Mouse (Mus musculus): Measurements from ENCODE around the gene Rnf213.

The Rnf213 gene

DNA sequence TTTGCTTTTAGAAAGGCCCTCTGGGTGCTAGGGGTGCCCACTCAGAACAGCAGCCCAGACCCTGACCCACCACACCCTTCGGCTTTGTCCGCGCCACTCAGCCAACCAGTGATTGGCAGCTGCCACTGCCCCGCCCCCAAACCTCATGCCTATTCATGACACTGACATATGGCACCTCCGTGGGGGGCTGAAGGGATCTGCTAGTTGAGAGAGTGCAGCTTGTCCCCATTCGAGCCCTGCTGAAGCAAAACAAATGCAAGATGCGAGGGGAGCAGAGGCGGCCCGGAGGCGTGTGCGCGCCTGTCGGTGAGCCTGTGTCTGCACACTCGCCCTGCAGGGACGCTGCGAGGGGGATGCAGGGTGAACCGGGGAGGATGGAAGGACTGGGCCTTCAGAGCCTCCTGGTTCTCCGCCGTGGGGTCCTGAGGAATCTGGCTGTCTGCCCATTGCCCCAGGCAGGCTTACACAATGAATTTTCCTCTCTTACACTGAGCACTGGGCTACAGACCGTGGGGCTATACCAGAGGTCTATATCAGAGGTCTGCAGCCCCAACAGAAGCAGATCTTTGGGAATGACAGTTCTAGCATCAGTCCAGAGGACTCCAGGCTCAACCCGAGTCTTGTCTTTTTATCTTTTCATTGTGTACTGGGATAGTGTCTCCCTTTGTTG lies 122.2 kb downstream of the Rnf213 start:
- DNase-seq (ENCODE audit: low read depth, low spot score), result no peak

- DNase-seq (ENCODE audit: low read depth, low spot score), result no peak
These were observed 123.2 kb downstream of the Rnf213 start for GRCm38 (mm10) chr11:119515823-119516676.

- DNase-seq (ENCODE audit: low read depth, low spot score), result no peak
These were observed 123.9 kb downstream of the Rnf213 start for GRCm38 (mm10) chr11:119516677-119517361.

GRCm38 (mm10) chr11:119519387-119519786 lies 126.5 kb downstream of the Rnf213 start:
- no peak for DNase-seq (ENCODE audit: low read depth, low spot score)

GRCm38 (mm10) chr11:119520005-119520712 lies 127.3 kb downstream of the Rnf213 start:
- DNase-seq (ENCODE audit: low read depth, low spot score), result no peak

DNA sequence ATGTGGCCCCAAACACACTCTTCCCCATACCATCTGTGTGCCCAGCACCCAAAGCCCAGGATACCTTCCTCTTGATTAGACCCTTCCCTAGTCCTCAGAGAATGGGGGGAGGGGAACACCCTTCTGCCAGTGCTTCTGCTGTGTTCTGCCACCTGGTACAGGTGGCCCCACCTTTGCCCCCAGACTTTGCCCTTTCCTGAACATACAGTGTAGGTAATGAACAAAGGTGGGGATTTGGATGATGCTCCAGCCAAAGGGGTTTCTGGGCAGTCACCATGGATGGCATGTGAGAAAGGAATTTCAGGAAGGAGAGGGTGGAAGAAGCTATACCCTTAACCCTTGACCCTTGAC lies 127.8 kb downstream of the Rnf213 start:
- no peak for DNase-seq (ENCODE audit: low read depth, low spot score)

GRCm38 (mm10) chr11:119521920-119522710 lies 129.2 kb downstream of the Rnf213 start:
- DNase-seq (ENCODE audit: low read depth, low spot score), result no peak

DNA sequence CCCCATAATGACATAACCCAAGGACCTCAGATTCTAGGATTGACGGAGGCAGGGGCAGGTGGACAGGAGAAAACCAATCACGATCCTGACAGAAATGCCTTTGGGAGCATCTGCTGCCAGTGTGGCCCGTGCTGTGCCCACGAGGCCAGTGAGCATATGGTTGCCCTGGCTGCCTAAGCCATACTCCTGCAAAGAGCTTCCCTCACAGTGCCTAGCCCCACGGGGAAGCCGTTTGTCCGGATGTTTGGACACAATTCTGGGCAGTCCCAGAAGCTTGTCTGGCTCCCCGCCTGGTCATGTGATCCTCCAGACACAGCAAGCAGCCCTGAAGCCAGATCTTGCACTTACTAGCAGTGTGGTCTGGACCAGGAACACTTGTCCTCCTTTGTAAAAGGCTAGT lies 129.9 kb downstream of the Rnf213 start:
- DNase-seq (ENCODE audit: low read depth, low spot score), result no peak

GRCm38 (mm10) chr11:119523392-119523791 lies 130.5 kb downstream of the Rnf213 start:
- DNase-seq (ENCODE audit: low read depth, low spot score), result no peak

DNA sequence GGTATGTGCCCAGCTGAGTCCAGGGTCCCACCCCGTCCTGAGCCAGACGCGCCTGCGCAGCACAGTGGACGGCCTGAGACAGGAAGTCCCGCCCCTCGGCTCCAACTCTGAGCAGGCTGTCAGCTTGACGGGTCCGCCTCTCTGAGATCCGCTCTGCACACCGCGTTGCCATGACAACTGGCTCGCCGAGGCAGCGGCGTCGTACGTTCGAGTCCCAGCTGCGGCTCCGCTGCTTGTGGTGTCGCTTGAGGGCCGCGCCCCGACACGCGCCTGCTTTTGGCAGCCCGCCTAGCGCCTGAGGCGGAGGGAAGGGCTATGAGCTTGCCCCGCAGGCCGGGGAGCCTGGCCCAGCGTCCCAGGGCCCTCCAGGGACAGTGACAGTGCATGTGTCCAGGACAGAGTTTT lies 131.6 kb downstream of the Rnf213 start:
- DNase-seq (ENCODE audit: low read depth, low spot score), result peak; percentile 82

GRCm38 (mm10) chr11:119526068-119526966 lies 133.4 kb downstream of the Rnf213 start:
- no peak for DNase-seq (ENCODE audit: low read depth, low spot score)

GRCm38 (mm10) chr11:119528930-119529329 lies 136.0 kb downstream of the Rnf213 start:
- DNase-seq (ENCODE audit: low read depth, low spot score), result no peak

- no peak for DNase-seq (ENCODE audit: low read depth, low spot score)
These were observed 139.6 kb downstream of the Rnf213 start for GRCm38 (mm10) chr11:119532460-119532859.

GRCm38 (mm10) chr11:119533745-119534144 lies 140.8 kb downstream of the Rnf213 start:
- no peak for DNase-seq (ENCODE audit: low read depth, low spot score)
